Mouse (Mus musculus): ENCODE data around the gene Fbxl17. TPM values are rescaled to one million over a fixed set of nuclear protein-coding genes. Genes with fewer than 3 reads are reported as not detected.

Gene Fbxl17
- total and polyA plus RNA-seq, 3 experiments = 5.0 to 9.7 TPM; not detected in 1

DNA sequence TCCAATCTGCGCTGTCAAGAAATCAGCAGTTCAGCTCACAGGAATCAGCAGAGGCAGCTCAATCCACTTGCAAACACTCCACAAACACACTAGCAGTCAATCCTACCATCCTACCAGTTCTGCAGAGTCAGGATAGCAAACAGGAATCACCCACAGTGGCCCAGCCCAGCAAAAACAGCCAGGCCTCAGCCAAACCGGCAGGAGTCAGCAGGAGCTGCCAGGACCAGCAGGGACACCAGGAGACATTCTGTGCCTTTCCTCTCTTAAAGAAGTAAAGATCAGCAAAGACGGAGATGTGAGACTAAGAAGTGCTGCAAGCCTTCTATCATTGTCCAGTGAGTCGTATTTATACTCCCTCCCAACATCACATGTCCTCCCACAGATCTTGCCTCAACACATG, 196.0 kb downstream of the Fbxl17 start:
- H3K27ac ChIP-seq (ENCODE audit: control insufficient read depth, low read depth, low read length) = no peak overlapping the region
- no peaks in the 10 kb centered on the region for H3K27me3 ChIP-seq (ENCODE audit: control insufficient read depth in 1 of 2, insufficient read depth in 2 of 2, low read length in 2 of 2)

GRCm38 (mm10) chr17:63301822-63302393, 197.9 kb downstream of the Fbxl17 start:
- no peaks in the 10 kb centered on the region for H3K36me3 ChIP-seq (ENCODE audit: control insufficient read depth in 1 of 2, insufficient read depth in 2 of 2, low read length in 2 of 2)
- H3K4me1 ChIP-seq (ENCODE audit: control insufficient read depth in 1 of 2, insufficient read depth in 2 of 2, low read length in 2 of 2) = no peaks in the 10 kb centered on the region
- no peak for DNase-seq (ENCODE audit: low read depth, low spot score)
- H3K4me3 ChIP-seq (ENCODE audit: control insufficient read depth in 1 of 2, insufficient read depth in 1 of 2, low read depth in 2 of 2, low read length in 2 of 2) = no peak overlapping the region
- H3K27ac ChIP-seq (ENCODE audit: control insufficient read depth, low read depth, low read length) = no peak overlapping the region
- TF ChIP-seq ELF1 (IDR thresholded peaks at IDR 0.05; ENCODE audit: low read depth, low read length) = no peak
- no peak for TF ChIP-seq EP300 (IDR thresholded peaks at IDR 0.05; ENCODE audit: low read depth in 1 of 2, low read length in 2 of 2)
- no peak for TF ChIP-seq KAT2A (conservative IDR thresholded peaks at IDR 0.05; ENCODE audit: low read depth, low read length)
- no peak for TF ChIP-seq RCOR1 (IDR thresholded peaks at IDR 0.05; ENCODE audit: low read depth, low read length)
- no peak for TF ChIP-seq ZKSCAN1 (IDR thresholded peaks at IDR 0.05; ENCODE audit: low read depth, low read length)
- no peak for TF ChIP-seq MAFK (IDR thresholded peaks at IDR 0.05; ENCODE audit: borderline replicate concordance, low read depth, low read length)
- no peak for TF ChIP-seq TCF12 (IDR thresholded peaks at IDR 0.05; ENCODE audit: low read depth, low read length)
- no peak for TF ChIP-seq SIN3A (IDR thresholded peaks at IDR 0.05; ENCODE audit: low read length)
- TF ChIP-seq MAX (IDR thresholded peaks at IDR 0.05; ENCODE audit: low read length) = no peak
- no peak for TF ChIP-seq NELFE (IDR thresholded peaks at IDR 0.05; ENCODE audit: low read depth, low read length)
- TF ChIP-seq MYB (IDR thresholded peaks at IDR 0.05; ENCODE audit: low read depth, low read length) = no peak
- TF ChIP-seq CHD1 (IDR thresholded peaks at IDR 0.05; ENCODE audit: low read depth, low read length) = no peak
- no peak for TF ChIP-seq MEF2A (IDR thresholded peaks at IDR 0.05; ENCODE audit: extremely low read depth, insufficient replicate concordance, low read depth, low read length, poor library complexity, severe bottlenecking)
- TF ChIP-seq GATA1 (IDR thresholded peaks at IDR 0.05; ENCODE audit: low read depth, low read length) = no peak
- no peak for TF ChIP-seq ZC3H11A (IDR thresholded peaks at IDR 0.05; ENCODE audit: low read depth, low read length)
- no peak for TF ChIP-seq NRF1 (IDR thresholded peaks at IDR 0.05; ENCODE audit: insufficient read depth, low read depth, low read length, poor library complexity, severe bottlenecking)
- no peak for TF ChIP-seq BHLHE40 (IDR thresholded peaks at IDR 0.05; ENCODE audit: borderline replicate concordance, low read depth, low read length)
- TF ChIP-seq TAL1 (IDR thresholded peaks at IDR 0.05; ENCODE audit: low read length) = no peak
- TF ChIP-seq CHD2 (IDR thresholded peaks at IDR 0.05; ENCODE audit: low read length) = no peak
- no peaks in the 10 kb centered on the region for H3K9me3 ChIP-seq (replicated peaks; ENCODE audit: insufficient read depth, low read length)
- H3K27me3 ChIP-seq (ENCODE audit: control insufficient read depth in 1 of 2, insufficient read depth in 2 of 2, low read length in 2 of 2) = no peaks in the 10 kb centered on the region
- H3K79me2 ChIP-seq (ENCODE audit: control insufficient read depth, insufficient read depth, low read length, poor library complexity) = no peaks in the 10 kb centered on the region
- H3K9ac ChIP-seq (ENCODE audit: control insufficient read depth, low read depth, low read length, poor library complexity, severe bottlenecking) = no peak overlapping the region

More for the DNA sequence above, 196.0 kb downstream of the Fbxl17 start:
- H3K36me3 ChIP-seq (ENCODE audit: control insufficient read depth in 1 of 2, insufficient read depth in 2 of 2, low read length in 2 of 2) = no peaks in the 10 kb centered on the region
- no peaks in the 10 kb centered on the region for H3K79me2 ChIP-seq (ENCODE audit: control insufficient read depth, insufficient read depth, low read length, poor library complexity)
- no peak overlapping the region for H3K4me3 ChIP-seq (ENCODE audit: control insufficient read depth in 1 of 2, insufficient read depth in 1 of 2, low read depth in 2 of 2, low read length in 2 of 2)
- TF ChIP-seq HCFC1 (IDR thresholded peaks at IDR 0.05; ENCODE audit: low read depth, low read length) = no peak
- TF ChIP-seq TAL1 (IDR thresholded peaks at IDR 0.05; ENCODE audit: low read length) = no peak
- DNase-seq (ENCODE audit: low read depth, low spot score) = no peak
- H3K9me3 ChIP-seq (replicated peaks; ENCODE audit: insufficient read depth, low read length) = no peaks in the 10 kb centered on the region
- H3K4me1 ChIP-seq (ENCODE audit: control insufficient read depth in 1 of 2, insufficient read depth in 2 of 2, low read length in 2 of 2) = no peaks in the 10 kb centered on the region
- no peak overlapping the region for H3K9ac ChIP-seq (ENCODE audit: control insufficient read depth, low read depth, low read length, poor library complexity, severe bottlenecking)

Data from MEL (cell line).